In the genomic region with DNA sequence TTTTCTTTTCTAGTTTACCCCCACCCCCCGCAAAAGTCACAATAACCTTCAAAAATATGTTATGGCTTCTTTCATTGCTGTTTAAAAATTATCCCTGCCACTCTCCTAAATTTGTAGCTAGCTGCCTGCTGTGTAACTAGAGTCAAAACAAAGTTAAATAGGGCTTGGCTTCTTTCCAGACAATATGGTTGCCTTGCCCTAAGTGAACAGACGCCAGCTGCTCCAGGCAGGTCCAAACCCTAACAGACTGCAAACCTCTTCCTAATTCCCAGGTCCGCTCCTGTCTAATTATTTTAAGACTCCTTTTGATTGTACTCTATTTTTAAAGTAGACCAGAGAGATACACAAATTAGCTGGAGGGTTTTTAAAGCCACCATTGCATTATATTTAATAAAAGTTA, we compare ENCODE assay signal across 13 mouse cellular contexts. TPM values are rescaled to one million over a fixed set of nuclear protein-coding genes. Genes with fewer than 3 reads are reported as not detected.
DNase-seq lines count a peak whose midpoint lies in the region; ATAC-seq and TF ChIP-seq lines count a peak whose summit lies in the region.
"Had no signal": no experiment of that assay in that cellular context is flagged by ENCODE, and none has a peak within 500 bp of the region (broad histone marks: within the 10 kb centered on the region; RNA-seq: fewer than 3 reads in every experiment).

No protein-coding gene starts in this region.

- 29% methylated on average over 3 of the region's 3 CpGs for WGBS in kidney, adult 2 months
- WGBS in forebrain, embryonic 16.5 days = 22% methylated on average over 3 of the region's 3 CpGs

- H3K27me3 ChIP-seq in kidney, adult 2 months (replicated peaks; ENCODE audit: control insufficient read depth, insufficient read depth, low read length) = no peaks in the 10 kb centered on the region
- H3K27me3 ChIP-seq in forebrain, embryonic 16.5 days (replicated peaks; ENCODE audit: control insufficient read depth, insufficient read depth, low read length) = no peaks in the 10 kb centered on the region

- no peak for TF ChIP-seq POLR2A in kidney, adult 2 months (IDR thresholded peaks at IDR 0.05; ENCODE audit: low read depth, low read length)

- TF ChIP-seq CTCF in kidney, adult 2 months (conservative IDR thresholded peaks at IDR 0.05; ENCODE audit: insufficient read depth, insufficient read length, low read depth, low read length) = no peak

- DNase-seq in cerebellum, adult 11 months = peak; percentile 43
- DNase-seq in cerebellum, adult 8-10 months = no peak
- DNase-seq in kidney, adult 2 months = peak; percentile 68
- no peak for DNase-seq in kidney, adult 8-10 months
- peak; percentile 57 for DNase-seq in MN1 (ENCODE audit: low spot score)
- no peak for DNase-seq in thymus, adult 18-20 months
- DNase-seq: adrenal gland, adult 2 months; liver; thymus, postnatal 36 days had no signal

- H3K9ac ChIP-seq in forebrain, embryonic 16.5 days (replicated peaks; ENCODE audit: low read depth, low read length) = no peak overlapping the region

- H3K4me1 ChIP-seq in kidney, adult 2 months (ENCODE audit: control insufficient read depth, insufficient read depth, low read length) = peaks cover 27% of the 10 kb centered on the region
- H3K4me1 ChIP-seq in forebrain, embryonic 16.5 days (replicated peaks; ENCODE audit: control insufficient read depth, insufficient read depth, low read length) = peaks cover 14% of the 10 kb centered on the region

- no peaks in the 10 kb centered on the region for H3K9me3 ChIP-seq in forebrain, embryonic 16.5 days (ENCODE audit: control insufficient read depth, low read length)
- H3K9me3 ChIP-seq: G1E had no signal

- peak; percentile 84 for ATAC-seq in forebrain, embryonic 16.5 days
- no peak for ATAC-seq in activated CD4-positive, CD25-positive, alpha-beta regulatory T cell, adult 4 months

- H3K27ac ChIP-seq in kidney, adult 2 months (ENCODE audit: insufficient read depth, low read depth, low read length) = no peak overlapping the region
- peak overlapping the region; percentile 29; the same call in 1 of the 2 replicates for H3K27ac ChIP-seq in forebrain, embryonic 16.5 days (ENCODE audit: low read length)

- H3K4me3 ChIP-seq in kidney, adult 2 months (ENCODE audit: insufficient read depth, low read depth, low read length) = no peak overlapping the region
- no peak overlapping the region for H3K4me3 ChIP-seq in forebrain, embryonic 16.5 days (replicated peaks; ENCODE audit: low read length)
- H3K4me3 ChIP-seq: megakaryocyte, embryonic 14.5 days had no signal

- no peaks in the 10 kb centered on the region for H3K36me3 ChIP-seq in kidney, adult 2 months (ENCODE audit: control insufficient read depth, insufficient read depth, low read length)
- H3K36me3 ChIP-seq in forebrain, embryonic 16.5 days (ENCODE audit: control insufficient read depth, insufficient read depth) = no peaks in the 10 kb centered on the region

- H3K4me2 ChIP-seq in forebrain, embryonic 16.5 days (ENCODE audit: low read length) = no peak overlapping the region

RNA-seq across cellular contexts. Expression of a gene that starts 16.6 kb away (rescaled TPM):
- 25.4 and 27.5 TPM in 2 replicates for polyA plus RNA-seq in kidney, adult 2 months (2012; rRNA removed)
- 5.4 and 5.5 TPM in 2 replicates for polyA plus RNA-seq in forebrain, embryonic 16.5 days (2015; fragmentation: Nextera tagmentation; extraction: Ambion mirVana)
- polyA plus RNA-seq in activated CD4-positive, CD25-positive, alpha-beta regulatory T cell, adult 4 months (2017; shearing (Covaris generic)) = 1 to 10 TPM; 2.2 to 3.7 TPM

RNA-seq across cellular contexts. Expression of a gene that starts 26.1 kb away (rescaled TPM):
- polyA plus RNA-seq in kidney, adult 2 months (2012; rRNA removed) = 72.5 and 74.7 TPM in 2 replicates
- polyA plus RNA-seq in forebrain, embryonic 16.5 days (2015; fragmentation: Nextera tagmentation; extraction: Ambion mirVana) = 127 and 136 TPM in 2 replicates
- polyA plus RNA-seq in activated CD4-positive, CD25-positive, alpha-beta regulatory T cell, adult 4 months (2017; shearing (Covaris generic)) = 10 to 100 TPM; 33.4 to 38.6 TPM

Comparison
In these comparisons a context has a peak if more than half of its experiments do, and no peak if none do; other contexts are left out.
1. DNase-seq: peak in cerebellum, adult 11 months (single experiment), kidney, adult 2 months (single experiment) and MN1 (single experiment); none in cerebellum, adult 8-10 months (single experiment), kidney, adult 8-10 months (0 of 2) and thymus, adult 18-20 months (0 of 2).